In the genomic region with DNA sequence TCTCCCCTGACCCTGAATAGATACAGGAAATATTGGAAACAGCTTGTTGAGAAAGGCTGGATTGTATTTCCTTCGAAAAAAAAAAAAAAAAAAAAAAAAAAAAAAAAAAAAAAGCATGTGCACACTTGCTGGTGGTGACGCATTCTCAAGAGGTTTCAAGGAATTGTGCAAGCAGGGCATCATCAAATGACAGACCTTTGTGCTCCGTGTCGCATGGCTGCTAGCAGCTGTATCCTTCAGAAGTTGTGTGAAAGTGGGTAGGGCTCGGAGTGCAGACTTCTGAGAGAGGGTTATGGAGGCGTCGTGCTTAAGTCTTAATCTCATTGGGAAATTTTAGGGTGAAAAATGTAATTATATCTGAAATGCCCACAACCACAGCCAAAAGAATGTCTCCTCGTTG, we compare ENCODE assay signal across 19 mouse cellular contexts.
DNase-seq lines count a peak whose midpoint lies in the region; ATAC-seq lines count a peak whose summit lies in the region.
"Had no signal": no experiment of that assay in that cellular context is flagged by ENCODE, and none has a peak within 500 bp of the region (broad histone marks: within the 10 kb centered on the region; RNA-seq: fewer than 3 reads in every experiment).

No protein-coding gene starts in this region.

- peak; percentile 17 for DNase-seq in adrenal gland, postnatal 14 days
- no peak for DNase-seq in adrenal gland, adult (ENCODE audit: inconsistent age in 2 of 2, low spot score in 1 of 2)
- DNase-seq in heart, adult 11 months = peak; percentile 73
- no peak for DNase-seq in heart, postnatal 14 days
- peak; percentile 31 for DNase-seq in midbrain, embryonic 10.5 days (ENCODE audit: low spot score)
- no peak for DNase-seq in cerebellum, postnatal 10 days
- DNase-seq: adrenal gland, postnatal 25 days; B cell, adult 2 months; cerebellum, adult 18-20 months; cerebellum, adult 9-11 months; forebrain, postnatal 0 days; gastrocnemius, postnatal 14 days; heart, postnatal 36 days had no signal

- H3K27ac ChIP-seq in midbrain, embryonic 10.5 days (replicated peaks) = no peak overlapping the region
- no peak overlapping the region for H3K27ac ChIP-seq in midbrain, embryonic 16.5 days (ENCODE audit: low read length)
- H3K27ac ChIP-seq: forebrain, embryonic 12.5 days; hindbrain, embryonic 15.5 days had no signal

- peaks cover 23% of the 10 kb centered on the region for H3K4me1 ChIP-seq in midbrain, embryonic 10.5 days
- peaks cover 2% of the 10 kb centered on the region; the same call in 1 of the 2 replicates for H3K4me1 ChIP-seq in midbrain, embryonic 16.5 days (ENCODE audit: control insufficient read depth, insufficient read depth, low read length)

- H3K9me3 ChIP-seq in midbrain, embryonic 10.5 days (replicated peaks) = no peaks in the 10 kb centered on the region
- no peaks in the 10 kb centered on the region for H3K9me3 ChIP-seq in midbrain, embryonic 16.5 days (replicated peaks; ENCODE audit: control insufficient read depth, low read length, poor library complexity, severe bottlenecking)
- H3K9me3 ChIP-seq: forebrain, embryonic 12.5 days; heart, embryonic 12.5 days; hindbrain, embryonic 15.5 days had no signal

- H3K27me3 ChIP-seq in midbrain, embryonic 10.5 days (ENCODE audit: low read depth, poor library complexity, severe bottlenecking) = peaks cover 84% of the 10 kb centered on the region
- H3K27me3 ChIP-seq in midbrain, embryonic 16.5 days (ENCODE audit: control insufficient read depth, insufficient read depth, low read depth, low read length) = no peaks in the 10 kb centered on the region
- H3K27me3 ChIP-seq: forebrain, embryonic 12.5 days; hindbrain, embryonic 15.5 days had no signal

- no peak overlapping the region for H3K4me2 ChIP-seq in midbrain, embryonic 16.5 days (ENCODE audit: low read length)
- H3K4me2 ChIP-seq: forebrain, embryonic 12.5 days; heart, embryonic 12.5 days; hindbrain, embryonic 15.5 days had no signal

- intact Hi-C loops in heart, postnatal 14 days (cut with DNase I) = no loop called here

- H3K4me3 ChIP-seq in midbrain, embryonic 10.5 days = no peak overlapping the region
- no peak overlapping the region for H3K4me3 ChIP-seq in midbrain, embryonic 16.5 days (ENCODE audit: low read depth, low read length)
- H3K4me3 ChIP-seq: forebrain, embryonic 12.5 days; heart, embryonic 12.5 days; hindbrain, embryonic 15.5 days had no signal

- no peaks in the 10 kb centered on the region for H3K36me3 ChIP-seq in midbrain, embryonic 10.5 days
- H3K36me3 ChIP-seq in midbrain, embryonic 16.5 days (ENCODE audit: control insufficient read depth, insufficient read depth, low read length) = no peaks in the 10 kb centered on the region
- H3K36me3 ChIP-seq: forebrain, embryonic 12.5 days; G1E; heart, embryonic 12.5 days; hindbrain, embryonic 15.5 days had no signal

- no peak overlapping the region for H3K9ac ChIP-seq in midbrain, embryonic 16.5 days (ENCODE audit: low read depth, low read length)
- H3K9ac ChIP-seq: forebrain, embryonic 12.5 days; forebrain, postnatal 0 days; heart, embryonic 12.5 days; hindbrain, embryonic 15.5 days had no signal

- ATAC-seq in midbrain, embryonic 16.5 days = no peak
- ATAC-seq: CD4-positive, CD25-positive, alpha-beta regulatory T cell, adult 4 months; forebrain, postnatal 0 days had no signal

- 24% methylated on average over 8 of the region's 8 CpGs for WGBS in midbrain, embryonic 10.5 days
- WGBS in midbrain, embryonic 16.5 days = 16% methylated on average over 8 of the region's 8 CpGs

Comparison
In these comparisons a context has a peak if more than half of its experiments do, and no peak if none do; other contexts are left out.
1. DNase-seq: peak in adrenal gland, postnatal 14 days (single experiment), heart, adult 11 months (single experiment) and midbrain, embryonic 10.5 days (single experiment); none in adrenal gland, adult (0 of 2), heart, postnatal 14 days (0 of 2) and cerebellum, postnatal 10 days (0 of 2).